Mouse (Mus musculus): ENCODE data around the gene Pcdh20. TPM values are rescaled to one million over a fixed set of nuclear protein-coding genes. Genes with fewer than 3 reads are reported as not detected.

Gene Pcdh20
- under 1 TPM in 1 of 2 experiments, not detected in 1; 0.10 TPM for polyA plus RNA-seq (2017; shearing (Covaris generic))

GRCm38 (mm10) chr14:88470495-88471434 is at the start of gene Pcdh20:
Gene Pcdh20 (minus strand): TSS chr14:88471396.

All from activated CD4-positive, CD25-positive, alpha-beta regulatory T cell (primary cell).